Mouse (Mus musculus) hindbrain, embryonic 13.5 days (tissue): ENCODE results near the gene Tnfsf9. TPM values are rescaled to one million over a fixed set of nuclear protein-coding genes. Genes with fewer than 3 reads are reported as not detected.
"Not testable (repeated sequence)": the region's sequence is repeated elsewhere in the genome, so short reads cannot be mapped to it uniquely, and the experiment has no call there.

ENCODE experiments used
- ATAC-seq: fragments of 200-750 bp; cut with Nextera tagmentation; 2 replicates; pipeline ENCODE4 v1.8.0; 2017; ENCODE audit warnings: moderate TSS enrichment; ENCODE audit not compliant: low FRiP score
- H3K27ac ChIP-seq: fragments of 300-500 bp; sonication (generic); 2 replicates; pipeline ENCODE4 v1.5.1; 2015; ENCODE audit warnings: inconsistent platforms, mild to moderate bottlenecking, moderate library complexity
- H3K27me3 ChIP-seq: fragments of 300-500 bp; sonication (generic); 2 replicates; pipeline ENCODE4 v1.6.1; 2015; ENCODE audit warnings: mild to moderate bottlenecking, inconsistent platforms
- H3K36me3 ChIP-seq: fragments of 300-500 bp; sonication (generic); 2 replicates; pipeline ENCODE4 v1.6.1; 2015; ENCODE audit warnings: mild to moderate bottlenecking, inconsistent platforms
- H3K4me1 ChIP-seq: fragments of 300-500 bp; sonication (generic); replicated peaks from 2 replicates; pipeline ENCODE4 v1.6.1; 2015; ENCODE audit warnings: inconsistent platforms
- H3K4me2 ChIP-seq: fragments of 300-500 bp; sonication (generic); 2 replicates; pipeline ENCODE4 v1.6.1; 2015; ENCODE audit warnings: inconsistent platforms, mild to moderate bottlenecking, moderate library complexity
- H3K4me3 ChIP-seq: fragments of 300-500 bp; sonication (generic); 2 replicates; pipeline ENCODE4 v1.5.1; 2015; ENCODE audit warnings: mild to moderate bottlenecking, inconsistent platforms
- H3K9ac ChIP-seq: fragments of 300-500 bp; sonication (generic); 2 replicates; pipeline ENCODE4 v1.6.1; 2015; ENCODE audit warnings: mild to moderate bottlenecking, inconsistent platforms
- H3K9me3 ChIP-seq: fragments of 300-500 bp; sonication (generic); 2 replicates; pipeline ENCODE4 v1.6.1; 2016; ENCODE audit warnings: inconsistent platforms
- WGBS: fragments of 180-500 bp; shearing (Covaris S2); methylation state at CpG from one replicate; pipeline ENCODE4 v1.1.7; 2015; 5-methylcytosine and 5-hydroxymethylcytosine counted together
- polyA plus RNA-seq: library from polyadenylated mRNA; unstranded; fragments of >200 nt; fragmentation: Nextera tagmentation; extraction: Ambion mirVana; gene quantifications from 2 replicates; pipeline ENCODE4 v1.2.1, GENCODE M21; 2015

Tnfsf9 gene
- polyA plus RNA-seq, 1 experiment from 2014 or later = 5.5 TPM

- no peaks in the 10 kb centered on the region for H3K36me3 ChIP-seq
- no peak overlapping the region for H3K4me2 ChIP-seq
- H3K9ac ChIP-seq = no peak overlapping the region
- no peak overlapping the region for H3K4me3 ChIP-seq
- no peak for ATAC-seq
- 0 out of 2 replicates have a peak, but pooled peaks cover 5% of the 10 kb centered on the region for H3K4me1 ChIP-seq
- H3K9me3 ChIP-seq = no peaks in the 10 kb centered on the region
- H3K27ac ChIP-seq = no peak overlapping the region
- 1% methylated on average over 11 of the region's 11 CpGs for WGBS
- no peaks in the 10 kb centered on the region for H3K27me3 ChIP-seq
Observed at GRCm38 (mm10) chr17:57118524-57119349, 13.6 kb downstream of the Tnfsf9 start.

DNA sequence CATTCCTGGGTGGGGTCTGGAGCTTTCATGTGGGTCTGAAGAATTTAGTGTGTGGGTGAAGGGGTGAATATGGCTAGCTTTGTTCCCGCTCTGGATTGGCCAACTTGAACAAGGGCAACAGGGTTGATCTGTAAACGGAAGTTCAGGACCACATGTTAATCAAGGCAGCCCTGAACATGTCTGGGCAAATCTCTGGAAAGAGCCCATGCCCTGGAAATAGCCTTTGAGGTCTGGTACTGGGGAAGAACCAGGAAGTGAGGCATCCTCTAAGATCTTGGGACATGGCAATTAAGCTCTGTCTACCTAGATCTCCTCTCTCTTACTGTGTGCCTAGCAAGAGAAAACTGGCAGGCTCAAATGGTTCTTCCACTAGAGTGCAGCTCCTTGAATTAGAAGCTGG lies 16.7 kb downstream of the Tnfsf9 start:
- 90% methylated on average over 2 of the region's 2 CpGs for WGBS
- Histone ChIP-seq H3K9ac (no peak overlapping the region), H3K27ac (no peak overlapping the region), H3K9me3 (no peaks in the 10 kb centered on the region), H3K4me2 (no peak overlapping the region), H3K36me3 (no peaks in the 10 kb centered on the region), H3K27me3 (no peaks in the 10 kb centered on the region), H3K4me1 (0 out of 2 replicates have a peak, but pooled peaks cover 5% of the 10 kb centered on the region), H3K4me3 (no peak overlapping the region)
- ATAC-seq = no peak

GRCm38 (mm10) chr17:57123192-57124118 lies 18.3 kb downstream of the Tnfsf9 start:
- no peak for ATAC-seq
- 83% methylated on average over 11 of the region's 11 CpGs for WGBS
- Histone ChIP-seq H3K4me2 (no peak overlapping the region), H3K4me3 (no peak overlapping the region), H3K27me3 (no peaks in the 10 kb centered on the region), H3K27ac (no peak overlapping the region), H3K9me3 (no peaks in the 10 kb centered on the region), H3K4me1 (0 out of 2 replicates have a peak, but pooled peaks cover 4% of the 10 kb centered on the region), H3K9ac (no peak overlapping the region), H3K36me3 (no peaks in the 10 kb centered on the region)

GRCm38 (mm10) chr17:57124792-57125191 lies 19.7 kb downstream of the Tnfsf9 start:
- H3K27ac ChIP-seq = no peak overlapping the region
- no peak for ATAC-seq
- no peaks in the 10 kb centered on the region for H3K9me3 ChIP-seq
- H3K4me2 ChIP-seq = no peak overlapping the region
- no peak overlapping the region for H3K9ac ChIP-seq
- no peaks in the 10 kb centered on the region for H3K36me3 ChIP-seq
- H3K27me3 ChIP-seq = no peaks in the 10 kb centered on the region
- WGBS = 90% methylated on average over 4 of the region's 4 CpGs
- no peak overlapping the region for H3K4me3 ChIP-seq
- H3K4me1 ChIP-seq = no peaks in the 10 kb centered on the region

DNA sequence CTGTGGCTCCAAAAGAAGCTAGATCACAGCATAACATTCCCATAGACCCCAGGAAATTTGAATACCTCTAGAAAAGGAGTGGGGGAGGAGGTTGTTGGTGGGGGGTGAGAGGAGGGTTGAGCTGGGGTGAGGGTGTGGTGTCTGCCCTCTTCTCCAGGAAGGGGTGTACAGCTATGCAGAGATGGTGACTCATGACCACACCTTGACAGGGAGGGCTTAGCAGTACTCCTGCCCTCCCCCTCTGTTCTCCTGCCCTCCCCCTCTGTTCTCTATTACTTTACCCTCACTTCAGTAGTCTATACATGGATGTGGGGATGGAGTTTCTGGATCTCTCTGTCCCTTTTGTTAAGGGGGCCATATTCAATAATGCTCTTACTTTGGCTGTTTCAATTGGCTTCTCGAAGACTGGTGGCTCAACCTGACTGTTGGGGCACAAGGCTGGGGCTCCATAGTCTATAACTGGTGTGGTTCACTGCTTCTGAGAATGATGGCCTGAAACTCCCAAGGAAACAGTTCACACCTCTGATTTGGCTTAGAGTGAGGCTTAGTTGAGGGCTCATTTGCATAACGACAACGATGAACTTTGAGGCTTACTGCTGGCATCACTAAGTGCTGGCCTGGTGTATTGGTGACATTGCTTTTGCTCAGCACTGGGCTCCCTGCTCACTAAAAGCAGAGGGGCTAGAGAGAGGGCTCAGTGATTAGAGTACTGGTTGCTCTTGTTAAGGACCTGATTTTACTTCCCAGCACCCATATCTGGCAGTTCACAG lies 20.9 kb downstream of the Tnfsf9 start:
- 78% methylated on average over 3 of the region's 3 CpGs for WGBS
- H3K4me2 ChIP-seq = no peak overlapping the region
- no peak overlapping the region for H3K9ac ChIP-seq
- no peak overlapping the region for H3K27ac ChIP-seq
- H3K4me1 ChIP-seq = no peaks in the 10 kb centered on the region
- no peaks in the 10 kb centered on the region for H3K36me3 ChIP-seq
- H3K27me3 ChIP-seq = no peaks in the 10 kb centered on the region
- no peak overlapping the region for H3K4me3 ChIP-seq
- no peak for ATAC-seq
- H3K9me3 ChIP-seq = no peaks in the 10 kb centered on the region

DNA sequence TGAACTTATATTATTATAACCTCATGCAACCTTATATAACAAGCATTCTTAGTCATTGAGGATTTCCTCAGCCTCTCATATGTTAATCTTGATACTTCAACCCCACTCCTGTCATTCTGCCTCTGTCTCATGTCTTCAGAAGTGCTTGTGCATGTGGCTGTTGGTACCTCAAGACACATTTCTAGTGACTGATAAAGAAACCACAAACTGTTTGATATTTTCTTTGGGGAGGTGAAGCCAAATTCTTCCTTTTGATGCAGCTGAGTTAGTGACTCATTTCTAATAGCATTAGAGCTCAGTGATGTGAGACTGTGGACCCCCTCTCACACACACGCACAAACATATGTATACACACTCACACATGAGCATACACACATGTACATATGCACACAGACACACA lies 26.7 kb downstream of the Tnfsf9 start:
- H3K9me3 ChIP-seq = no peaks in the 10 kb centered on the region
- no peaks in the 10 kb centered on the region for H3K27me3 ChIP-seq
- WGBS = 87% methylated on average over 1 of the region's 1 CpGs
- H3K36me3 ChIP-seq = no peaks in the 10 kb centered on the region
- no peak overlapping the region for H3K4me3 ChIP-seq
- no peak overlapping the region for H3K4me2 ChIP-seq
- H3K9ac ChIP-seq = no peak overlapping the region
- H3K4me1 ChIP-seq = no peaks in the 10 kb centered on the region
- no peak for ATAC-seq
- H3K27ac ChIP-seq = no peak overlapping the region

DNA sequence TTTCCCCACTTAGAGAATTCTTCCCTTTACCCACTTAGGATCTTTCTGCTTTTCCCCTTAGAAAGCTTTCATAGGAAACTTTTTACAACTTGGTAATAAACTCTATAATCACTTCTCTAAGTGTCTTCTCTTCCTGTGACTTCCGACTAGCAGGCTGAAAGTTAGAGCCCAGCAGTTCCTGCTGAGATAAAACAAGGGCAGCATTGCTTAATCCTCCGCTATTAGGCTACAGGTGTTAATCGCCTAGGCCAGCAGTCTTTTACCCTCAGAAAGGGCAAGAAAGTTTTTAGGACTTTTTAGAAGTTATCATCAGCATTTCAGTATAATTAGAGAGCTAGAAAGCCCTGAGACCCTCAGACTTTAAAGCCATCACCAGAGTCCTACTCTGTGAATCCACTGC lies 28.9 kb downstream of the Tnfsf9 start:
- H3K9ac ChIP-seq, H3K4me3 ChIP-seq, H3K27ac ChIP-seq, H3K4me2 ChIP-seq, H3K27me3 ChIP-seq, ATAC-seq, H3K4me1 ChIP-seq, H3K36me3 ChIP-seq, H3K9me3 ChIP-seq: not testable (repeated sequence)
- 42% methylated on average over 3 of the region's 3 CpGs for WGBS

DNA sequence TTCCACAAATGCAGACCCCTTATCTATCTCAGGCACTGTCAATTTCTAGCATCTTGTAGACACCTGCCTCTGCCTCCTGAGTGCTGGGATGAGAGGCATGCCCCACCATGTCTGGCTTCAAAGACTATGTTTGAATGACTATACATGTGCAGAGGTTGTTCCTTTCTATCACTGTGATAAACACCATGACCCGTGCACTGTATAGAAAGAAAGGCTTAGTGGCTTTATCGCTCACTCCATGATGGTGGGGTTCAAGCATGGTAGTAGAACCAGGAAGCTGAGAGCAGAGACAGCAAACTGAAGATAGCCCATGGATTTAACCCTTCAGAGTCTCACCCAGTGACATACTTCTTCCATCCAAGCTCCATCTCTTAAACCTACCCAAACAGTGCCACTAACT lies 29.6 kb downstream of the Tnfsf9 start:
- no peak for ATAC-seq
- no peaks in the 10 kb centered on the region for H3K36me3 ChIP-seq
- H3K4me2 ChIP-seq = no peak overlapping the region
- H3K9me3 ChIP-seq = no peaks in the 10 kb centered on the region
- H3K4me1 ChIP-seq = no peaks in the 10 kb centered on the region
- H3K27me3 ChIP-seq = no peaks in the 10 kb centered on the region
- H3K4me3 ChIP-seq = no peak overlapping the region
- WGBS = 80% methylated on average over 2 of the region's 2 CpGs
- H3K27ac ChIP-seq = no peak overlapping the region
- H3K9ac ChIP-seq = no peak overlapping the region

- H3K27ac ChIP-seq = no peak overlapping the region
- 87% methylated on average over 3 of the region's 3 CpGs for WGBS
- ATAC-seq = no peak
Observed at GRCm38 (mm10) chr17:57135635-57136034, 30.5 kb downstream of the Tnfsf9 start.

GRCm38 (mm10) chr17:57138676-57139075 lies 33.6 kb downstream of the Tnfsf9 start:
- Histone ChIP-seq H3K27me3 (no peaks in the 10 kb centered on the region), H3K4me2 (no peak overlapping the region), H3K4me1 (no peaks in the 10 kb centered on the region), H3K9me3 (no peaks in the 10 kb centered on the region), H3K27ac (no peak overlapping the region), H3K4me3 (no peak overlapping the region), H3K9ac (no peak overlapping the region), H3K36me3 (no peaks in the 10 kb centered on the region)
- 87% methylated on average over 4 of the region's 4 CpGs for WGBS
- ATAC-seq = no peak

More at GRCm38 (mm10) chr17:57135635-57136034, 30.5 kb downstream of the Tnfsf9 start:
- Histone ChIP-seq H3K9me3 (no peaks in the 10 kb centered on the region), H3K4me3 (no peak overlapping the region), H3K4me1 (no peaks in the 10 kb centered on the region), H3K4me2 (no peak overlapping the region), H3K36me3 (no peaks in the 10 kb centered on the region), H3K27me3 (no peaks in the 10 kb centered on the region), H3K9ac (no peak overlapping the region)

DNA sequence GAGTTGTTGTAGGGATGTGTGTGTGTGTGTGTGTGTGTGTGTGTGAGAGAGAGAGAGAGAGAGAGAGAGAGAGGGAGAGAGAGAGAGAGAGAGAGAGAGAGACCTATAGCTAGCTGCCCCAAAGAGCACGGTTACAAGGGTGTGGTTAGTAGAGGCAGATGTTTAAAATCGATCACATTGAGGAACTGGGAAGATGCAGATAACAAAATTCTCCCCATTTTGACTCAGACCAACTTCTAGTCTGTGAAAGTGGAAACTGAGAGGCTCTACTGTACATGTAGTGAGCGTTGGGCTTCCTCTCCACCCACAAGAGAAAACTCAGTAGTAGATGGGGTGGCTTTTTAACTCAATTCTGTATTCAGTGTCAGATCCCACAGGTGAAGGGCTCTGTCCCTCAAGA lies 34.6 kb downstream of the Tnfsf9 start:
- Histone ChIP-seq H3K4me1 (no peaks in the 10 kb centered on the region), H3K9ac (no peak overlapping the region), H3K4me3 (no peak overlapping the region), H3K27ac (no peak overlapping the region), H3K36me3 (no peaks in the 10 kb centered on the region), H3K9me3 (no peaks in the 10 kb centered on the region), H3K27me3 (no peaks in the 10 kb centered on the region), H3K4me2 (no peak overlapping the region)
- no peak for ATAC-seq
- WGBS = 89% methylated on average over 3 of the region's 3 CpGs

- ATAC-seq = no peak
- Histone ChIP-seq H3K9me3 (no peaks in the 10 kb centered on the region), H3K4me3 (no peak overlapping the region), H3K36me3 (no peaks in the 10 kb centered on the region), H3K27ac (no peak overlapping the region), H3K4me2 (no peak overlapping the region), H3K4me1 (peaks cover under 1% of the 10 kb centered on the region; the same call in 1 of the 2 replicates), H3K9ac (no peak overlapping the region), H3K27me3 (peaks cover 25% of the 10 kb centered on the region)
- 85% methylated on average over 3 of the region's 3 CpGs for WGBS
Observed at GRCm38 (mm10) chr17:57143704-57144103, 38.6 kb downstream of the Tnfsf9 start.
